Mouse (Mus musculus): ENCODE measurements at regions not wholly inside any gene's neighbourhood (a gene's known extent, or its start where the extent isn't known, plus 50 kb on each side); places are given as distances from the start of the nearest gene placed in this dataset.

DNA sequence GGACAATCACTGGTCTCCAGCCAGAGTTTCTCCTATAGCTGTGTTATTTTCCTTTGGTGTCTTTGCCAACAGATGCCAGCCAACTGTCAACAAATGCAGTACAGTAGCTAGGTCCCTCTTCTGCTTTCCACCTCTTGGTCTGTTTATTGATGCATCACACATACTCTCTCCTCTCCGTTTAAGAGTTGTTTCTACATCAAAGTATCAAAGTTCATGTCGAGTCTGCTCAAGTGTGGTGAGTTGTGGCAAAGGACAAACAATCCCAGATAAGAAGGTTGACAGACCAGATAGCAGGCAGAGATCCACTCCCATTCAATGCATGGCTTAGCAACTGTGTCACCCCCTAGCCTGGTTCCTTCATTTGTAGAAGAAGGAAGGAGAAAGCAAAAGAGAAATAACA, 123.6 kb downstream of the Chic2 start:
- Histone ChIP-seq H3K4me1 (replicated peaks; ENCODE audit: insufficient read depth, low read length) (0 out of 2 replicates have a peak, but pooled peaks cover 5% of the 10 kb centered on the region), H3K36me3 (ENCODE audit: insufficient read depth, low read length) (no peaks in the 10 kb centered on the region), H3K27me3 (ENCODE audit: insufficient read depth, low read length) (no peaks in the 10 kb centered on the region; the same call in 1 of the 2 replicates), H3K4me3 (replicated peaks; ENCODE audit: low read depth, low read length) (no peak overlapping the region), H3K9ac (ENCODE audit: low read depth, low read length) (no peak overlapping the region), H3K4me2 (ENCODE audit: low read length) (no peak overlapping the region), H3K9me3 (replicated peaks; ENCODE audit: low read length) (no peaks in the 10 kb centered on the region), H3K27ac (no peak overlapping the region)
- ATAC-seq (replicated peaks; ENCODE audit: low FRiP score, low read depth) = no peak
- WGBS = 24% methylated on average over 2 of the region's 2 CpGs
- no peak for TF ChIP-seq CTCF (IDR thresholded peaks at IDR 0.05; ENCODE audit: low read depth)
- peak; percentile 35 for DNase-seq (ENCODE audit: low spot score)

- 0 out of 2 replicates have a peak, but pooled peaks cover 5% of the 10 kb centered on the region for H3K4me1 ChIP-seq (replicated peaks; ENCODE audit: insufficient read depth, low read length)
- H3K9ac ChIP-seq (ENCODE audit: low read depth, low read length) = no peak overlapping the region
- no peak overlapping the region for H3K27ac ChIP-seq
- WGBS = 23% methylated on average over 5 of the region's 5 CpGs
- ATAC-seq (replicated peaks; ENCODE audit: low FRiP score, low read depth) = no peak
- DNase-seq (ENCODE audit: low spot score) = no peak
- no peaks in the 10 kb centered on the region for H3K9me3 ChIP-seq (replicated peaks; ENCODE audit: low read length)
- no peak overlapping the region for H3K4me2 ChIP-seq (ENCODE audit: low read length)
- no peak overlapping the region for H3K4me3 ChIP-seq (replicated peaks; ENCODE audit: low read depth, low read length)
- TF ChIP-seq CTCF (IDR thresholded peaks at IDR 0.05; ENCODE audit: low read depth) = no peak
- H3K27me3 ChIP-seq (ENCODE audit: insufficient read depth, low read length) = no peaks in the 10 kb centered on the region; the same call in 1 of the 2 replicates
- H3K36me3 ChIP-seq (ENCODE audit: insufficient read depth, low read length) = no peaks in the 10 kb centered on the region
Measured at GRCm38 (mm10) chr5:74920490-74920889, 124.1 kb downstream of the Chic2 start.

GRCm38 (mm10) chr5:74905504-74906061, 139.0 kb downstream of the Chic2 start:
- DNase-seq (ENCODE audit: low spot score) (no peak), ATAC-seq (replicated peaks; ENCODE audit: low FRiP score, low read depth) (peak; percentile 63; the same call in 1 of the 2 replicates)
- Histone ChIP-seq H3K4me3 (replicated peaks; ENCODE audit: low read depth, low read length) (no peak overlapping the region), H3K4me1 (replicated peaks; ENCODE audit: insufficient read depth, low read length) (no peaks in the 10 kb centered on the region), H3K27me3 (ENCODE audit: insufficient read depth, low read length) (no peaks in the 10 kb centered on the region), H3K4me2 (ENCODE audit: low read length) (no peak overlapping the region), H3K9ac (ENCODE audit: low read depth, low read length) (no peak overlapping the region), H3K36me3 (ENCODE audit: insufficient read depth, low read length) (no peaks in the 10 kb centered on the region), H3K27ac (peak overlapping the region; percentile 34), H3K9me3 (replicated peaks; ENCODE audit: low read length) (no peaks in the 10 kb centered on the region)
- no peak for TF ChIP-seq CTCF (IDR thresholded peaks at IDR 0.05; ENCODE audit: low read depth)
- 12% methylated on average over 7 of the region's 7 CpGs for WGBS

DNA sequence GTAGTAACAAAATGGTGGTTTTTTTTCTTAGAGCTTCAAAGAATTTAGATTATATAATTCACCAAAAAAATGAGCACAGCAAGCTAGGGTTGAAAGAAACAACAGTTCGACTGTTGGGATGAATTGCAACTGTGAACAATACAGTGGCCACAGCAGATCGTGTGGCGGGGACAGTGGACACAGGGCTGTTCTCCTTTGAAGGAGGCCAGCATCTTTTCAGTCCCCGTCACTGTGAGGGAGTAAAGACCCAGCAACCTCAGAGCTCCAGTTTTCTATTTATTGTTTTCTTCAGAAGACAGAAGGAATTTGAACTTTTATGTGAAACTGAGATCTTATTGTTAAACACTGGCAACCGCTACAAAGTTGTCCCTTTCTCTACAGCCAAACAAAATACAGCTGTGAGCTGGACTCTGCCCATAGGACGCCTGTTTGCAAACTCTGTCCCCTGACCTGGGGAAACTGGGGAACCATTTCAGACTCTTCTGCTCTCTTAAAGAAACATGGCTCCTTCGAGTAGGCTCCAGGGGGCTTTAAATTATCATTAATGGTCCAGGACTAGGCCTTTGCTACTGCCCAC, 139.6 kb downstream of the Chic2 start:
- H3K4me2 ChIP-seq (ENCODE audit: low read length) = no peak overlapping the region
- WGBS = 26% methylated on average over 7 of the region's 7 CpGs
- no peak for TF ChIP-seq CTCF (IDR thresholded peaks at IDR 0.05; ENCODE audit: low read depth)
- H3K36me3 ChIP-seq (ENCODE audit: insufficient read depth, low read length) = no peaks in the 10 kb centered on the region
- H3K9me3 ChIP-seq (replicated peaks; ENCODE audit: low read length) = no peaks in the 10 kb centered on the region
- ATAC-seq (replicated peaks; ENCODE audit: low FRiP score, low read depth) (peak; percentile 33; the same call in 1 of the 2 replicates), DNase-seq (ENCODE audit: low spot score) (peak; percentile 89)
- no peak overlapping the region for H3K9ac ChIP-seq (ENCODE audit: low read depth, low read length)
- no peaks in the 10 kb centered on the region for H3K4me1 ChIP-seq (replicated peaks; ENCODE audit: insufficient read depth, low read length)
- peak overlapping the region; percentile 34 for H3K27ac ChIP-seq
- no peak overlapping the region for H3K4me3 ChIP-seq (replicated peaks; ENCODE audit: low read depth, low read length)
- no peaks in the 10 kb centered on the region for H3K27me3 ChIP-seq (ENCODE audit: insufficient read depth, low read length)

GRCm38 (mm10) chr5:74904327-74904726, 140.2 kb downstream of the Chic2 start:
- no peak for ATAC-seq (replicated peaks; ENCODE audit: low FRiP score, low read depth)
- peak overlapping the region; percentile 42; the same call in 1 of the 2 replicates for H3K27ac ChIP-seq
- WGBS = 72% methylated on average over 3 of the region's 3 CpGs

DNA sequence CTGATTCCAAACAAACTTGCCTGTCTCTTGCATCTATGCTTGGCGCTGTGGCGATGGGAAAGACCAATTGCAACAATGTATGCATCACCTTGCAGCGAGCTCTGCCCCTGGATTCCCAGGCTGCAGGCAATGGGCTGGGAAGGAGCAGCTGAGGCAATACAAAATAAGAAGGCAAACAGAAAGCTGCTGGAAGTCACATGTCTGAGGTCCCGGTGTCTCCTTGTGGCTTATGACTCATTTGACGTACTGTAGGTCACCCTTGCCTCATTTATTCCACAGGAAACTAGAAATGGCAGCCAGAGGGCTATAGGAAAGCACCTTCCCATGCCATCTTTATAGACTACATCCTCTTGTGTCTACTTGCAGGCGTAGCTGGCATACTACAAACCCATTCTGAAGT, 140.9 kb downstream of the Chic2 start:
- Histone ChIP-seq H3K27me3 (ENCODE audit: insufficient read depth, low read length) (no peaks in the 10 kb centered on the region), H3K4me3 (replicated peaks; ENCODE audit: low read depth, low read length) (no peak overlapping the region), H3K36me3 (ENCODE audit: insufficient read depth, low read length) (no peaks in the 10 kb centered on the region), H3K9me3 (replicated peaks; ENCODE audit: low read length) (no peaks in the 10 kb centered on the region), H3K4me1 (replicated peaks; ENCODE audit: insufficient read depth, low read length) (no peaks in the 10 kb centered on the region), H3K27ac (no peak overlapping the region), H3K9ac (ENCODE audit: low read depth, low read length) (no peak overlapping the region), H3K4me2 (ENCODE audit: low read length) (no peak overlapping the region)
- DNase-seq (ENCODE audit: low spot score) = no peak
- TF ChIP-seq CTCF (IDR thresholded peaks at IDR 0.05; ENCODE audit: low read depth) = no peak
- ATAC-seq (replicated peaks; ENCODE audit: low FRiP score, low read depth) = no peak
- WGBS = 93% methylated on average over 6 of the region's 6 CpGs

More at GRCm38 (mm10) chr5:74904327-74904726, 140.2 kb downstream of the Chic2 start:
- peak; percentile 45 for TF ChIP-seq CTCF (IDR thresholded peaks at IDR 0.05; ENCODE audit: low read depth)
- Histone ChIP-seq H3K4me1 (replicated peaks; ENCODE audit: insufficient read depth, low read length) (no peaks in the 10 kb centered on the region), H3K4me3 (replicated peaks; ENCODE audit: low read depth, low read length) (no peak overlapping the region), H3K9ac (ENCODE audit: low read depth, low read length) (no peak overlapping the region), H3K9me3 (replicated peaks; ENCODE audit: low read length) (no peaks in the 10 kb centered on the region), H3K4me2 (ENCODE audit: low read length) (no peak overlapping the region), H3K27me3 (ENCODE audit: insufficient read depth, low read length) (no peaks in the 10 kb centered on the region), H3K36me3 (ENCODE audit: insufficient read depth, low read length) (no peaks in the 10 kb centered on the region)
- DNase-seq (ENCODE audit: low spot score) = no peak
